Mouse (Mus musculus) forebrain, postnatal 0 days (tissue): Measurements from ENCODE around the gene Gm3317. TPM values are rescaled to one million over a fixed set of nuclear protein-coding genes. Genes with fewer than 3 reads are reported as not detected.
"Not testable (repeated sequence)": the region's sequence is repeated elsewhere in the genome, so short reads cannot be mapped to it uniquely, and the experiment has no call there.

ENCODE experiments used
- ATAC-seq: fragments of 200-750 bp; cut with Nextera tagmentation; 2 replicates; pipeline ENCODE4 v1.8.0; 2017; ENCODE audit warnings: mild to moderate bottlenecking, moderate library complexity
- DNase-seq: peaks from one replicate; pipeline ENCODE4 v3.0.0-alpha.2; 2015
- H3K27ac ChIP-seq: fragments of 300-500 bp; sonication (generic); 2 replicates; pipeline ENCODE4 v1.5.1; 2014; ENCODE audit warnings: low read depth, mild to moderate bottlenecking, antibody characterized with exemption, low read length, moderate library complexity, mixed read lengths
- H3K27me3 ChIP-seq: fragments of 300-500 bp; sonication (generic); 2 replicates; pipeline ENCODE4 v1.6.1; 2014; ENCODE audit warnings: mild to moderate bottlenecking, low read length, mixed read lengths; ENCODE audit not compliant: insufficient read depth
- H3K36me3 ChIP-seq: fragments of 300-500 bp; sonication (generic); 2 replicates; pipeline ENCODE4 v1.6.1; 2014; ENCODE audit warnings: mild to moderate bottlenecking, moderate library complexity; ENCODE audit not compliant: insufficient read depth
- H3K4me1 ChIP-seq: fragments of 300-500 bp; sonication (generic); 2 replicates; pipeline ENCODE4 v1.6.1; 2014; ENCODE audit warnings: antibody characterized with exemption; ENCODE audit not compliant: insufficient read depth
- H3K4me2 ChIP-seq: fragments of 300-500 bp; sonication (generic); 2 replicates; pipeline ENCODE4 v1.6.1; 2014; ENCODE audit warnings: low read depth, mild to moderate bottlenecking, moderate library complexity
- H3K4me3 ChIP-seq: fragments of 300-500 bp; sonication (generic); 2 replicates; pipeline ENCODE4 v1.5.1; 2014; ENCODE audit warnings: low read depth, low read length, mixed read lengths
- H3K9ac ChIP-seq: fragments of 300-500 bp; sonication (generic); 2 replicates; pipeline ENCODE4 v1.6.1; 2014; ENCODE audit warnings: mild to moderate bottlenecking
- H3K9me3 ChIP-seq: fragments of 300-500 bp; sonication (generic); 2 replicates; pipeline ENCODE4 v1.6.1; 2016; ENCODE audit warnings: low read length
- WGBS: fragments of 180-500 bp; shearing (Covaris S2); extraction: QIAGEN DNeasy Blood & Tissue Kit; methylation state at CpG from one replicate; pipeline ENCODE4 v1.1.7; 2014; 5-methylcytosine and 5-hydroxymethylcytosine counted together
- polyA plus RNA-seq: library from polyadenylated mRNA; unstranded; fragments of >200 nt; fragmentation: Nextera tagmentation; extraction: Ambion mirVana; gene quantifications from 2 replicates; pipeline ENCODE4 v1.2.1, GENCODE M21; 2015
- total RNA-seq: library from RNA; depleted of rRNA; stranded (reverse); fragments of >200 nt; gene quantifications from 2 replicates; pipeline ENCODE4 v1.2.3, GENCODE M21; 2014; rRNA removed

Gene Gm3317
- 2.2 and 2.6 TPM in 2 replicates for total RNA-seq
- polyA plus RNA-seq = not detected in 2 replicates

DNA sequence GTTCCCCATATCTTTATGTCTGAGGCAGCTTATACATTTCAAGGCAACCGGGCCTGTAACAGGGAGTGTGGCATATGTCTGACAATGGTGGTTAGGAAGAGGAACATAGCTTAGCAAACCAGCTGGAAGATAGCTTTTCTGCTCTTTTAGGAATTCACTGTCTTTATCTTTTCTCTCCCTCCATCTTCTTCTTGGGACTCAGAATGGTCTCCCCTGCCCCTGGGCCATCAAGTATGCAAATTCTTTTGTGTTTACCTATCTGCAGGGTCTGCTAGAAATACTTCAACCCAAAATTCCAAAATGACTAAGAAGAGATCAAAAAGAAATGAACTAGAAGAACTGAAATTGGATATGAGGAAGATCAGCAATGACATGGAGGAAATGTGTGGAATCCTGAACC lies at the start of gene Gm3317:
Gene Gm3317, plus strand, starts transcription at position 301 of the 400 bp plus-strand sequence.
- WGBS = no CpG with 5 or more reads among the region's 1 CpGs
- not testable (repeated sequence) for H3K4me2 ChIP-seq, H3K36me3 ChIP-seq, H3K9me3 ChIP-seq, H3K4me1 ChIP-seq, H3K27ac ChIP-seq, DNase-seq, ATAC-seq, H3K9ac ChIP-seq, H3K27me3 ChIP-seq, H3K4me3 ChIP-seq

DNA sequence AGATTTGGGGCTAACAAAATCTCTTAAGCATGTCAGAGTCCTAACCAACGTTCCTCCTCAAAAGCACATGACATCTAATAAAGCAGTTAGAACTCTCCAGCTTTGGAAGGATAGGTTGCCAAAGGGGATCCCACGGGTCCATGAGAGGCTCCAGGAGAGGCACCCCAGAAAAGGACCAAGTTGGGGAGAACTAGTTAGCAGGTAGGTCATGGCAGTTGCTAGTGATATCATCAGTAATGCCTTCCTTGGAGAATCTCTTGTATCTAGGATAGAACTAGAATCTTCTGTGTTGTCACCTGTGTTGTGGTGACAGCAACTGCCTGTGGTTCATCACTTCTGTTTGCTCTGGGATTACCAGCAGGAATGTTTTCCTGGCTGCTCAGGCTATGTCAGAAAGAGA lies 33.1 kb upstream of the Gm3317 start, which contains the start of gene Gm8279:
Gene Gm8279, plus strand, starts transcription at position 301 of the 400 bp plus-strand sequence.
- not testable (repeated sequence) for H3K4me3 ChIP-seq, H3K9ac ChIP-seq, H3K27ac ChIP-seq, H3K4me1 ChIP-seq, ATAC-seq, H3K4me2 ChIP-seq, H3K36me3 ChIP-seq, H3K9me3 ChIP-seq, DNase-seq, H3K27me3 ChIP-seq
- WGBS = 67% methylated on average over 2 of the region's 2 CpGs

DNA sequence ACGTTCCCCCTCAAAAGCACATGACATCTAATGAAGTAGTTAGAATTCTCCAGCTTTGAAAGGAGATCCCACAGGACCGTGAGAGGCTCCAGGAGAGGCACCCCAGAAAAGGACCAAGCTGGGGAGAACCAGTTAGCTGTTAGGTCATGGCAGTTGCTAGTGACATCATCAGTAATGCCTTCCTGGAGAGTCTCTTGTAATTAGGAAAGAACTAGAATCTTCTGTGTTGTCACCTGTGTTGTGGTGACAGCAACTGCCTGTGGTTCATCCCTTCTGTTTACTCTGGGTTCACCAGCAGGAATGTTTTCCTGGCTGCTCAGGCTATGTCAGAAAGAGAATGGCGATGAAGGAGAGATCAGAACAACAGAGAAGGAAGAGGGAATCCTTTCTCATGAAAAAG lies 21.2 kb downstream of the Gm3317 start, which contains the start of gene Gm8271:
Gene Gm8271, plus strand, starts transcription at position 301 of the 400 bp plus-strand sequence.
- not testable (repeated sequence) for H3K36me3 ChIP-seq, H3K4me2 ChIP-seq, H3K4me1 ChIP-seq, DNase-seq, H3K27me3 ChIP-seq, H3K9me3 ChIP-seq, H3K9ac ChIP-seq, H3K4me3 ChIP-seq, ATAC-seq, H3K27ac ChIP-seq
- WGBS = no CpG with 5 or more reads among the region's 3 CpGs

Other genes with a start within 250 kb of the Gm3317 start
- gene Gm8297, start 180.6 kb upstream of the Gm3317 start, total RNA-seq = not detected in 2 replicates
- gene Gm8297, start 180.6 kb upstream of the Gm3317 start, polyA plus RNA-seq = not detected in 2 replicates
- gene Gm3298, start 148.6 kb upstream of the Gm3317 start, total RNA-seq = not detected in 2 replicates
- gene Gm3298, start 148.6 kb upstream of the Gm3317 start, polyA plus RNA-seq = not detected in 2 replicates
- not detected in 2 replicates for gene 4930555G01Rik, start 113.9 kb upstream of the Gm3317 start, total RNA-seq
- gene 4930555G01Rik, start 113.9 kb upstream of the Gm3317 start, polyA plus RNA-seq = not detected in 2 replicates
- 16.8 and 21.4 TPM in 2 replicates for gene Gm8281, start 93.5 kb upstream of the Gm3317 start, total RNA-seq
- gene Gm8281, start 93.5 kb upstream of the Gm3317 start, polyA plus RNA-seq = 11.9 and 12.9 TPM in 2 replicates
- gene Gm8279, start 33.0 kb upstream of the Gm3317 start, total RNA-seq = not detected in 2 replicates
- gene Gm8279, start 33.0 kb upstream of the Gm3317 start, polyA plus RNA-seq = not detected in 2 replicates
- gene Gm8271, start 21.3 kb downstream of the Gm3317 start, total RNA-seq = not detected in 2 replicates
- not detected in 2 replicates for gene Gm8271, start 21.3 kb downstream of the Gm3317 start, polyA plus RNA-seq
- not detected in 2 replicates for gene Gm3526, start 96.0 kb downstream of the Gm3317 start, total RNA-seq
- gene Gm3526, start 96.0 kb downstream of the Gm3317 start, polyA plus RNA-seq = 0.28 TPM in 1 of 2 replicates, not detected in the other
- not detected in 2 replicates for gene Gm3542, start 170.4 kb downstream of the Gm3317 start, total RNA-seq
- not detected in 2 replicates for gene Gm3542, start 170.4 kb downstream of the Gm3317 start, polyA plus RNA-seq
- gene Gm3500, start 224.5 kb downstream of the Gm3317 start, total RNA-seq = 1.4 TPM in 1 of 2 replicates, not detected in the other
- gene Gm3500, start 224.5 kb downstream of the Gm3317 start, polyA plus RNA-seq = 0.88 and 1.1 TPM in 2 replicates